Mouse (Mus musculus): ENCODE results near the gene Col2a1. TPM values are rescaled to one million over a fixed set of nuclear protein-coding genes. Genes with fewer than 3 reads are reported as not detected.

The Col2a1 gene
- under 1 TPM; 0.18 to 0.48 TPM for total RNA-seq (2021)

- no peak for DNase-seq (ENCODE audit: low spot score in 2 of 2)
- intact Hi-C loops (cut with DNase I), result no loop called here
These were observed at the start of gene Col2a1 for GRCm38 (mm10) chr15:98003822-98004739. Gene Col2a1 (minus strand): TSS chr15:98004695.

GRCm38 (mm10) chr15:98051685-98052084 lies 47.2 kb upstream of the Col2a1 start:
- intact Hi-C loops (cut with DNase I), result loop anchor here (5.0 kb wide), 1 partner anchor 59 kb away; no protein-coding TSS in a partner anchor
- DNase-seq (ENCODE audit: low spot score in 2 of 2), result no peak

GRCm38 (mm10) chr15:98048918-98049700 lies 44.6 kb upstream of the Col2a1 start:
- intact Hi-C loops (cut with DNase I), result no loop called here
- no peak for DNase-seq (ENCODE audit: low spot score in 2 of 2)

- DNase-seq (ENCODE audit: low spot score in 2 of 2), result no peak
- intact Hi-C loops (cut with DNase I), result no loop called here
These were observed 39.9 kb upstream of the Col2a1 start for GRCm38 (mm10) chr15:98044387-98044786.

GRCm38 (mm10) chr15:98043967-98044366 lies 39.5 kb upstream of the Col2a1 start:
- intact Hi-C loops (cut with DNase I), result no loop called here
- peak in 1 of 2 experiments; percentile 63 for DNase-seq (ENCODE audit: low spot score in 2 of 2)

- intact Hi-C loops (cut with DNase I), result no loop called here
- no peak for DNase-seq (ENCODE audit: low spot score in 2 of 2)
These were observed 38.0 kb upstream of the Col2a1 start for GRCm38 (mm10) chr15:98042508-98042907.

GRCm38 (mm10) chr15:98039682-98040081 lies 35.2 kb upstream of the Col2a1 start:
- intact Hi-C loops (cut with DNase I), result no loop called here
- no peak for DNase-seq (ENCODE audit: low spot score in 2 of 2)

GRCm38 (mm10) chr15:98036578-98036977 lies 32.1 kb upstream of the Col2a1 start:
- intact Hi-C loops (cut with DNase I), result no loop called here
- DNase-seq (ENCODE audit: low spot score in 2 of 2), result no peak

GRCm38 (mm10) chr15:98035076-98035755 lies 30.7 kb upstream of the Col2a1 start:
- intact Hi-C loops (cut with DNase I), result no loop called here
- no peak for DNase-seq (ENCODE audit: low spot score in 2 of 2)

- DNase-seq (ENCODE audit: low spot score in 2 of 2), result no peak
- intact Hi-C loops (cut with DNase I), result no loop called here
These were observed 28.8 kb upstream of the Col2a1 start for GRCm38 (mm10) chr15:98033233-98033748.

- intact Hi-C loops (cut with DNase I), result no loop called here
- no peak for DNase-seq (ENCODE audit: low spot score in 2 of 2)
These were observed 25.3 kb upstream of the Col2a1 start for GRCm38 (mm10) chr15:98029798-98030197.

GRCm38 (mm10) chr15:98026967-98027904 lies 22.7 kb upstream of the Col2a1 start:
- intact Hi-C loops (cut with DNase I), result no loop called here
- no peak for DNase-seq (ENCODE audit: low spot score in 2 of 2)

GRCm38 (mm10) chr15:98025611-98026010 lies 21.1 kb upstream of the Col2a1 start:
- intact Hi-C loops (cut with DNase I), result no loop called here
- DNase-seq (ENCODE audit: low spot score in 2 of 2), result no peak

GRCm38 (mm10) chr15:98023137-98023536 lies 18.6 kb upstream of the Col2a1 start:
- intact Hi-C loops (cut with DNase I), result no loop called here
- DNase-seq (ENCODE audit: low spot score in 2 of 2), result no peak

- no peak for DNase-seq (ENCODE audit: low spot score in 2 of 2)
- intact Hi-C loops (cut with DNase I), result no loop called here
These were observed 17.4 kb upstream of the Col2a1 start for GRCm38 (mm10) chr15:98021886-98022285.

GRCm38 (mm10) chr15:98019047-98019446 lies 14.6 kb upstream of the Col2a1 start:
- intact Hi-C loops (cut with DNase I), result no loop called here
- DNase-seq (ENCODE audit: low spot score in 2 of 2), result no peak

- no peak for DNase-seq (ENCODE audit: low spot score in 2 of 2)
These were observed 13.4 kb upstream of the Col2a1 start for GRCm38 (mm10) chr15:98017925-98018324.

GRCm38 (mm10) chr15:98012810-98013209 lies 8.3 kb upstream of the Col2a1 start:
- intact Hi-C loops (cut with DNase I), result no loop called here
- no peak for DNase-seq (ENCODE audit: low spot score in 2 of 2)

More at GRCm38 (mm10) chr15:98017925-98018324, 13.4 kb upstream of the Col2a1 start:
- intact Hi-C loops (cut with DNase I), result no loop called here

- intact Hi-C loops (cut with DNase I), result no loop called here
- no peak for DNase-seq (ENCODE audit: low spot score in 2 of 2)
These were observed 686 bp upstream of the Col2a1 start for GRCm38 (mm10) chr15:98005181-98005580.

All from left cerebral cortex, postnatal 25 days (tissue).